In the genomic region with DNA sequence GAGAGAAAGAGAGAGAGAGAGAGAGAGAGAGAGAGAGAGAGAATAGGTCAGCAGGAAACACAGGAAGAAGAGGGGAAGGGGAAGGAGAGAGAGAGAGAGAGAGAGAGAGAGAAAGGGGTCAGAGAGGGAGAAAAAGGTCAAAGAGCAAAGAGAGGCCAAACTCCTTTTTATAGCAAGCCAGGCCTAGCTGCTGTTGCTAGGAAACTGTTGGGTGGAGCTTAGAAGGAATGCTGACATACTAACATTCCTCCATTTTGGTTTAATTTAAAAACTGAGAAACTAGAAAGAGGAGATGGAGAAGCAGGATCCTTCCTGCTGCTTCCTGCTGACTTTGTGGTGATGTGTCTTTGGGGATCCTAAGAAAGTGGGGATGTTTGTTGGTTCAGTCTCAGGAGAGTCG, we compare ENCODE assay signal across 26 mouse cellular contexts. TPM values are rescaled to one million over a fixed set of nuclear protein-coding genes. Genes with fewer than 3 reads are reported as not detected.
A peak's percentile ranks its signal among the peaks of the same experiment; 100 is the strongest.
DNase-seq lines count a peak whose midpoint lies in the region; ATAC-seq and TF ChIP-seq lines count a peak whose summit lies in the region.
"Had no signal": no experiment of that assay in that cellular context is flagged by ENCODE, and none has a peak within 500 bp of the region (broad histone marks: within the 10 kb centered on the region; RNA-seq: fewer than 3 reads in every experiment).

No protein-coding gene starts in this region.

- no peak overlapping the region for H3K4me3 ChIP-seq in kidney, adult 2 months (ENCODE audit: insufficient read depth, low read depth, low read length)
- H3K4me3 ChIP-seq in CH12.LX (replicated peaks in 1 of 3; ENCODE audit: low read depth in 2 of 3, low read length in 2 of 3, poor library complexity in 1 of 3): no peak overlapping the region
- H3K4me3 ChIP-seq in hindbrain, embryonic 16.5 days (ENCODE audit: low read length): no peak overlapping the region
- H3K4me3 ChIP-seq: embryonic facial prominence, embryonic 13.5 days; erythroblast, embryonic 14.5 days; forebrain, embryonic 13.5 days; heart, adult 2 months; hindbrain, embryonic 12.5 days; left cerebral cortex, adult 2 months; limb, embryonic 12.5 days; megakaryocyte, embryonic 14.5 days; neural tube, embryonic 12.5 days had no signal

- no peak overlapping the region for H3K9ac ChIP-seq in CH12.LX (ENCODE audit: insufficient read depth, low read depth)
- no peak overlapping the region for H3K9ac ChIP-seq in hindbrain, embryonic 16.5 days (ENCODE audit: low read depth, low read length)
- H3K9ac ChIP-seq: embryonic facial prominence, embryonic 13.5 days; forebrain, embryonic 13.5 days; hindbrain, embryonic 12.5 days; limb, embryonic 12.5 days; liver, postnatal 0 days; neural tube, embryonic 12.5 days had no signal

- 93% methylated on average over 1 of the region's 1 CpGs for WGBS in kidney, adult 2 months
- WGBS in hindbrain, embryonic 16.5 days: 76% methylated on average over 1 of the region's 1 CpGs

- H3K27me3 ChIP-seq in kidney, adult 2 months (replicated peaks; ENCODE audit: control insufficient read depth, insufficient read depth, low read length): no peaks in the 10 kb centered on the region
- peaks cover 2% of the 10 kb centered on the region for H3K27me3 ChIP-seq in CH12.LX (replicated peaks)
- no peaks in the 10 kb centered on the region for H3K27me3 ChIP-seq in hindbrain, embryonic 16.5 days (replicated peaks; ENCODE audit: control insufficient read depth, insufficient read depth, low read length)
- H3K27me3 ChIP-seq: embryonic facial prominence, embryonic 13.5 days; forebrain, embryonic 13.5 days; hindbrain, embryonic 12.5 days; limb, embryonic 12.5 days; neural tube, embryonic 12.5 days had no signal

- DNase-seq in kidney, adult 2 months: peak; percentile 53
- DNase-seq in kidney, postnatal 25 days: no peak
- DNase-seq in CH12.LX (ENCODE audit: extremely low read depth): peak; percentile 11
- peak; percentile 78 for DNase-seq in ZHBTc4 (ENCODE audit: low read depth, low spot score)
- peak; percentile 12 for DNase-seq in mesoderm, embryonic 11.5 days (ENCODE audit: low read depth, low spot score)
- DNase-seq in left cerebral cortex, postnatal 36 days (ENCODE audit: low spot score in 2 of 2): no peak
- DNase-seq: adrenal gland, adult 2 months; cerebellum, adult 11 months; cerebellum, adult 9-11 months; gastrocnemius, postnatal 36 days; heart, adult 2 months; liver, postnatal 0 days; lung, postnatal 14 days; midbrain, embryonic 14.5 days; retina, postnatal 1 day; right cerebral cortex, postnatal 25 days had no signal

- TF ChIP-seq EP300 in CH12.LX (IDR thresholded peaks at IDR 0.05; ENCODE audit: low read length): no peak

- H3K27ac ChIP-seq in kidney, adult 2 months (ENCODE audit: insufficient read depth, low read depth, low read length): no peak overlapping the region
- H3K27ac ChIP-seq in CH12.LX (ENCODE audit: insufficient read depth, low read depth): no peak overlapping the region
- no peak overlapping the region for H3K27ac ChIP-seq in hindbrain, embryonic 16.5 days (ENCODE audit: low read depth, low read length)
- H3K27ac ChIP-seq: embryonic facial prominence, embryonic 13.5 days; forebrain, embryonic 13.5 days; heart, adult 2 months; hindbrain, embryonic 12.5 days; left cerebral cortex, adult 2 months; limb, embryonic 12.5 days; neural tube, embryonic 12.5 days had no signal

- TF ChIP-seq POLR2A in kidney, adult 2 months (IDR thresholded peaks at IDR 0.05; ENCODE audit: low read depth, low read length): no peak
- no peak for TF ChIP-seq POLR2A in CH12.LX (IDR thresholded peaks at IDR 0.05; ENCODE audit: low read depth, low read length)

- no peak for TF ChIP-seq RAD21 in CH12.LX (IDR thresholded peaks at IDR 0.05; ENCODE audit: low read depth, low read length)

- dilution Hi-C loops in CH12.LX (cut with MboI; ENCODE audit: extremely low pct_ligation_motif_present, extremely low pct_unique_long_range_greater_than_20kb, low sequenced_read_pairs): no loop called here

- no peak for TF ChIP-seq CTCF in kidney, adult 2 months (conservative IDR thresholded peaks at IDR 0.05; ENCODE audit: insufficient read depth, insufficient read length, low read depth, low read length)
- TF ChIP-seq CTCF in CH12.LX (conservative IDR thresholded peaks at IDR 0.05 in 1 of 2, IDR thresholded peaks at IDR 0.05 in 1 of 2; ENCODE audit: low read depth in 2 of 2, low read length in 2 of 2): no peak

- H3K9me3 ChIP-seq in CH12.LX (replicated peaks; ENCODE audit: low read length): no peaks in the 10 kb centered on the region
- H3K9me3 ChIP-seq in hindbrain, embryonic 16.5 days (ENCODE audit: control insufficient read depth, low read length): no peaks in the 10 kb centered on the region
- H3K9me3 ChIP-seq: embryonic facial prominence, embryonic 13.5 days; forebrain, embryonic 13.5 days; hindbrain, embryonic 12.5 days; limb, embryonic 12.5 days; megakaryocyte, embryonic 14.5 days; neural tube, embryonic 12.5 days had no signal

- ATAC-seq in hindbrain, embryonic 16.5 days: no peak
- ATAC-seq: forebrain, embryonic 13.5 days; liver, postnatal 0 days had no signal

- no peak overlapping the region for H3K4me2 ChIP-seq in CH12.LX (ENCODE audit: insufficient read depth, low read depth, poor library complexity, severe bottlenecking)
- no peak overlapping the region for H3K4me2 ChIP-seq in hindbrain, embryonic 16.5 days (ENCODE audit: low read length)
- H3K4me2 ChIP-seq: embryonic facial prominence, embryonic 13.5 days; forebrain, embryonic 13.5 days; hindbrain, embryonic 12.5 days; limb, embryonic 12.5 days; liver, embryonic 11.5 days; neural tube, embryonic 12.5 days had no signal

- peaks cover 5% of the 10 kb centered on the region; the same call in 1 of the 2 replicates for H3K4me1 ChIP-seq in kidney, adult 2 months (ENCODE audit: control insufficient read depth, insufficient read depth, low read length)
- peaks cover 11 to 46% of the 10 kb centered on the region in 2 experiments for H3K4me1 ChIP-seq in CH12.LX (ENCODE audit: control insufficient read depth in 1 of 2, insufficient read depth in 2 of 2)
- 0 out of 2 replicates have a peak, but pooled peaks cover 6% of the 10 kb centered on the region for H3K4me1 ChIP-seq in hindbrain, embryonic 16.5 days (ENCODE audit: control insufficient read depth, insufficient read depth, low read depth, low read length)
- H3K4me1 ChIP-seq: neural tube, embryonic 12.5 days had no signal

- H3K79me2 ChIP-seq in CH12.LX (replicated peaks; ENCODE audit: control insufficient read depth, extremely low read depth, insufficient read depth, poor library complexity, severe bottlenecking): peaks cover 8% of the 10 kb centered on the region

- intact Hi-C loops in left cerebral cortex, postnatal 36 days (cut with DNase I): no loop called here

- in situ Hi-C loops in CH12.LX (cut with MboI; ENCODE audit: low pct_ligation_motif_present, low pct_unique_long_range_greater_than_20kb, low sequenced_read_pairs): no loop called here

- H3K36me3 ChIP-seq in kidney, adult 2 months (ENCODE audit: control insufficient read depth, insufficient read depth, low read length): no peaks in the 10 kb centered on the region
- H3K36me3 ChIP-seq in CH12.LX (replicated peaks in 1 of 2; ENCODE audit: control insufficient read depth in 1 of 2, insufficient read depth in 1 of 2, low read length in 1 of 2): no peaks in the 10 kb centered on the region
- no peaks in the 10 kb centered on the region for H3K36me3 ChIP-seq in hindbrain, embryonic 16.5 days (ENCODE audit: control insufficient read depth, insufficient read depth, low read length)
- H3K36me3 ChIP-seq: embryonic facial prominence, embryonic 13.5 days; hindbrain, embryonic 12.5 days; limb, embryonic 12.5 days; neural tube, embryonic 12.5 days had no signal

TF ChIP-seq in CH12.LX, 34 proteins besides CTCF, POLR2A, EP300 and RAD21 (continues in another document):
- TF ChIP-seq ELF1 (IDR thresholded peaks at IDR 0.05; ENCODE audit: low read depth, low read length) (no peak), CHD2 (IDR thresholded peaks at IDR 0.05; ENCODE audit: low read length) (no peak), UBTF (IDR thresholded peaks at IDR 0.05; ENCODE audit: low read depth, low read length) (no peak), MXI1 (IDR thresholded peaks at IDR 0.05; ENCODE audit: low read depth, low read length) (no peak), SIN3A (IDR thresholded peaks at IDR 0.05; ENCODE audit: low read length) (no peak), BHLHE40 (IDR thresholded peaks at IDR 0.05; ENCODE audit: low read depth, low read length) (no peak), ZNF384 (IDR thresholded peaks at IDR 0.05; ENCODE audit: low read depth, low read length) (no peak), ZKSCAN1 (IDR thresholded peaks at IDR 0.05; ENCODE audit: borderline replicate concordance, low read depth, low read length) (no peak), ETS1 (conservative IDR thresholded peaks at IDR 0.05; ENCODE audit: low read depth, low read length) (no peak), NRF1 (IDR thresholded peaks at IDR 0.05; ENCODE audit: low read depth, low read length) (no peak), MAX (IDR thresholded peaks at IDR 0.05; ENCODE audit: low read length) (no peak), SMC3 (IDR thresholded peaks at IDR 0.05; ENCODE audit: low read depth, low read length) (no peak), NELFE (IDR thresholded peaks at IDR 0.05; ENCODE audit: low read depth, low read length) (no peak), USF1 (IDR thresholded peaks at IDR 0.05; ENCODE audit: low read depth, low read length) (no peak), GABPA (IDR thresholded peaks at IDR 0.05; ENCODE audit: insufficient replicate concordance, low read depth, low read length) (no peak)

RNA-seq across cellular contexts. Expression of gene Tvp23b, which starts 3.6 kb away (rescaled TPM):
- polyA plus RNA-seq in kidney, adult 2 months (2012; rRNA removed): 21.3 and 26.1 TPM in 2 replicates
- total RNA-seq in CH12.LX (2012; rRNA removed) (57.7 and 62.2 TPM in 2 replicates), CH12.LX (2014; rRNA removed) (68.7 and 71.2 TPM in 2 replicates)
- polyA plus RNA-seq in CH12.LX (2012; ENCODE audit: insufficient read length, low read depth): 39.6 and 40.9 TPM in 2 replicates
- total RNA-seq in left cerebral cortex, postnatal 36 days (2021): 10 to 100 TPM; 29.4 to 29.6 TPM
- 59.0 and 60.3 TPM in 2 replicates for polyA plus RNA-seq in hindbrain, embryonic 16.5 days (2015; fragmentation: Nextera tagmentation; extraction: Ambion mirVana)
- polyA plus RNA-seq: erythroblast, embryonic 14.5 days had no signal

RNA-seq across cellular contexts. Expression of gene Fbxw10, which starts 28.8 kb away (rescaled TPM):
- polyA plus RNA-seq in kidney, adult 2 months (2012; rRNA removed): 0.29 and 0.30 TPM in 2 replicates
- total RNA-seq in CH12.LX (2012; rRNA removed) (0.50 and 0.59 TPM in 2 replicates), CH12.LX (2014; rRNA removed) (0.78 and 0.88 TPM in 2 replicates)
- 0.87 and 1.4 TPM in 2 replicates for polyA plus RNA-seq in CH12.LX (2012; ENCODE audit: insufficient read length, low read depth)
- total RNA-seq in left cerebral cortex, postnatal 36 days (2021): under 1 TPM; 0.39 to 0.74 TPM
- 0.34 and 0.55 TPM in 2 replicates for polyA plus RNA-seq in hindbrain, embryonic 16.5 days (2015; fragmentation: Nextera tagmentation; extraction: Ambion mirVana)
- polyA plus RNA-seq: adrenal gland, adult 2 months; erythroblast, embryonic 14.5 days had no signal

RNA-seq across cellular contexts. Expression of gene Trim16, which starts 55.7 kb away (rescaled TPM):
- polyA plus RNA-seq in kidney, adult 2 months (2012; rRNA removed): 2.9 and 3.7 TPM in 2 replicates
- total RNA-seq in CH12.LX (2012; rRNA removed) (not detected in 2 replicates), CH12.LX (2014; rRNA removed) (not detected in 2 replicates)
- polyA plus RNA-seq in CH12.LX (2012; ENCODE audit: insufficient read length, low read depth): 0.12 TPM in 1 of 2 replicates, not detected in the other
- 1 to 10 TPM; 2.3 to 2.4 TPM for total RNA-seq in left cerebral cortex, postnatal 36 days (2021)
- polyA plus RNA-seq in hindbrain, embryonic 16.5 days (2015; fragmentation: Nextera tagmentation; extraction: Ambion mirVana): 8.0 and 8.4 TPM in 2 replicates
- polyA plus RNA-seq: erythroblast, embryonic 14.5 days had no signal

Comparison
In these comparisons a context has a peak if more than half of its experiments do, and no peak if none do; other contexts are left out.
1. DNase-seq: peak in kidney, adult 2 months (single experiment), CH12.LX (single experiment), ZHBTc4 (single experiment) and mesoderm, embryonic 11.5 days (single experiment); none in kidney, postnatal 25 days (0 of 2) and left cerebral cortex, postnatal 36 days (0 of 2).